Mouse (Mus musculus) left cerebral cortex, postnatal 25 days (tissue): ENCODE measurements around the gene Cntnap5c. TPM values are rescaled to one million over a fixed set of nuclear protein-coding genes. Genes with fewer than 3 reads are reported as not detected.
"Not testable (repeated sequence)": the region's sequence is repeated elsewhere in the genome, so short reads cannot be mapped to it uniquely, and the experiment has no call there.

Experiments used
- DNase-seq, 2 experiments: peaks; one replicate each; pipeline ENCODE4 v3.0.0; 2022; ENCODE audit warnings: low spot score in 2 of 2, mixed read lengths in 1 of 2
- intact Hi-C: fragments of 180-260 bp; cut with DNase I; formaldehyde crosslinking; loops from one replicate; pipeline ENCODE4 v1.15.1; 2025
- total RNA-seq, 2 experiments: library from RNA; stranded (reverse); gene quantifications; 2 replicates each; pipeline ENCODE4 v1.2.3; 2021

Gene Cntnap5c
- 1 to 10 TPM; 7.3 to 8.9 TPM for total RNA-seq

GRCm38 (mm10) chr17:57768622-57769610, at the start of gene Cntnap5c:
TSS of gene Cntnap5c (plus strand) at chr17:57769570.
- intact Hi-C loops, result no loop called here
- DNase-seq, result peak in 1 of 2 experiments; percentile 45

GRCm38 (mm10) chr17:57742119-57742518, 27.3 kb upstream of the Cntnap5c start, which contains the start of gene Gm21834:
TSS of gene Gm21834 (minus strand) at chr17:57742219.
- intact Hi-C loops, result no loop called here

GRCm38 (mm10) chr17:57758033-57758432, 11.3 kb upstream of the Cntnap5c start:
- intact Hi-C loops, result no loop called here

More at GRCm38 (mm10) chr17:57742119-57742518, 27.3 kb upstream of the Cntnap5c start, which contains the start of gene Gm21834:
- no peak for DNase-seq

GRCm38 (mm10) chr17:57767306-57767705, 2.1 kb upstream of the Cntnap5c start:
- DNase-seq, result peak in 1 of 2 experiments; percentile 4
- intact Hi-C loops, result no loop called here

More at GRCm38 (mm10) chr17:57758033-57758432, 11.3 kb upstream of the Cntnap5c start:
- no peak for DNase-seq

GRCm38 (mm10) chr17:57770904-57771303, 1.5 kb downstream of the Cntnap5c start:
- peak; percentile 45 to 73 for DNase-seq
- intact Hi-C loops, result loop anchor here (2.0 to 10.0 kb wide), 4 partner anchors 816 to 1138 kb away; no protein-coding TSS in a partner anchor

- no peak for DNase-seq
- intact Hi-C loops, result no loop called here
These were observed 18.9 kb downstream of the Cntnap5c start for GRCm38 (mm10) chr17:57788161-57788799.

- intact Hi-C loops, result no loop called here
- DNase-seq, result no peak
These were observed 26.0 kb downstream of the Cntnap5c start for GRCm38 (mm10) chr17:57795408-57795807.

- no peak for DNase-seq
- intact Hi-C loops, result no loop called here
These were observed 27.4 kb downstream of the Cntnap5c start for GRCm38 (mm10) chr17:57796668-57797311.

DNA sequence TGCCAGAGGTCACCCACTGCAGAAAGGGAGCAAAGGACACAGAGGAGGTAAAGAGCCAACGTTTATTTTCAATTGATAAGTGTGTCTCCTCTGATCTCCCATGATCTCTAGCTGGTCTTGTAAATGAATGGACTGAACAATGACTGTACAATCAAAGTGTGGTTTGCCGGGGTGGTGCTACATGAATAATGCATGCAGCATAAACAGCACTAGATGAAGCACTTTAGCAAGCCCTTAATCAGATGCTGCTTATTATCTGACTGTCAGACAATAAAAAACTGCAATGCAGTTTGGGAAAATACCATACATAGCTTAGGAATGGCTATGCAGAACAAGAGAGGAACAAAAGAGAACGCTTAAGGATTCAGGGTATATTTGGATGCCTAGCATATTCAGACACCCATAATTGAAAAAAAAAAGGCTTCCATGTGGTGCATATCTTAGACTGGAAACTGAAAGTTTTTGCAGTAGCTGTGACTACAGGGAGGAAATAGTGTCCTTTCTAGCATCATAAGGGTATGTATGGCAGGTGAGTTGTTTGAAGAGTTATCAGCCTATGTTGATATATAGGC, 30.1 kb downstream of the Cntnap5c start:
- intact Hi-C loops, result no loop called here
- peak in 1 of 2 experiments; percentile 8 for DNase-seq

GRCm38 (mm10) chr17:57801180-57801579, 31.8 kb downstream of the Cntnap5c start:
- DNase-seq, result peak; percentile 7 to 65
- intact Hi-C loops, result no loop called here

- intact Hi-C loops, result no loop called here
- no peak for DNase-seq
These were observed 68.0 kb downstream of the Cntnap5c start for GRCm38 (mm10) chr17:57837090-57837971.

DNA sequence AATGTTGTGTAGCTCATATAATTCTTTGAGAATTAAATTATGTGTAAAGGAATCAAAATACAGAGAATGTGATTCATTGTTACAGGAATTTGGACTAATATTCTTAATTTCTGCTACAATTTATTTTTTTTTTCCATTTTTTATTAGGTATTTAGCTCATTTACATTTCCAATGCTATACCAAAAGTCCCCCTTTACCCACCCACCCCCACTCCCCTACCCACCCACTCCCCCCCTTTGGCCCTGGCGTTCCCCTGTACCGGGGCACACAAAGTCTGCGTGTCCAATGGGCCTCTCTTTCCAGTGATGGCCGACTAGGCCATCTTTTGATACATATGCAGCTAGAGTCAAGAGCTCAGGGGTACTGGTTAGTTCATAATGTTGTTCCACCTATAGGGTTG, 86.4 kb downstream of the Cntnap5c start:
- DNase-seq, intact Hi-C loops: not testable (repeated sequence)

DNA sequence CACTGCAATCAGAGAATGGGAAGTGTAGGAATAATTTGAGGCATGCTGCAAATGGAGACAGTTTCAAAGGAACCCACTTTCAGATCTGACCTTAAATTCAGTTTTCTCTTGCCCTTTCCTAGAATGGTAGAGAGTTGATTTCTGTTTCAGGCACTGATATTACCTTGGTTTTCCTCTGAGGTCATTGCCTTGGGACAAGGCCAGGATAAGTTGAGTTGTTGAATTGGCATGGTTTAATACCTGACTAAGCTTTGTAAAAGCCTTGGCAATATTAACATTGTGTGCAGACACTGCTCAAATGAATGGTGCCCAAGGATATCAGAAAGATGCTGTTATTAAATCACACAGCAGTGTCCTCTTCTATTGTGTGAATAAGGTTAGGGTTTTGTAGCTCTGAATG, 96.6 kb downstream of the Cntnap5c start:
- DNase-seq, result no peak
- intact Hi-C loops, result no loop called here

GRCm38 (mm10) chr17:57887742-57888389, 118.5 kb downstream of the Cntnap5c start:
- DNase-seq, result no peak
- intact Hi-C loops, result no loop called here

- intact Hi-C loops, result no loop called here
These were observed 142.5 kb downstream of the Cntnap5c start for GRCm38 (mm10) chr17:57911770-57912293.

DNA sequence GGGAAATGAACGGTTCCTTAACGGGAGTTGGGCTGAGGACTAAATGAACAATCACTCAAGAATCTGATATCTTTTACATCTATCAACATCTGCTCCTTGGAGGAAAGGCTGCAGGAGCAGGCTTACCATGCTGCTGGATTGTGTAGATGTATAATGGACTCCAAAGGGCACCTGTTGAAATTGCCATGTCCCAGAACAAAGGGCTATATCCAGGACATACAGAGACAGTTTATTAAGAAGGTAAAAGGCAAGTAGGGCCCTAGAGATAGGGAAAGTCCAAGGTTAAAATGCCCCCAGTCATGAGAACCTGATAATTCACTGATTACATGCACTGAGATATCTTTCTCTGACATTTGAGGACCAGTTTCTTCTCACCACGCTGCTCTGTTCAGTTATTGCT, 214.9 kb downstream of the Cntnap5c start:
- no peak for DNase-seq
- intact Hi-C loops, result no loop called here

More at GRCm38 (mm10) chr17:57911770-57912293, 142.5 kb downstream of the Cntnap5c start:
- no peak for DNase-seq

DNA sequence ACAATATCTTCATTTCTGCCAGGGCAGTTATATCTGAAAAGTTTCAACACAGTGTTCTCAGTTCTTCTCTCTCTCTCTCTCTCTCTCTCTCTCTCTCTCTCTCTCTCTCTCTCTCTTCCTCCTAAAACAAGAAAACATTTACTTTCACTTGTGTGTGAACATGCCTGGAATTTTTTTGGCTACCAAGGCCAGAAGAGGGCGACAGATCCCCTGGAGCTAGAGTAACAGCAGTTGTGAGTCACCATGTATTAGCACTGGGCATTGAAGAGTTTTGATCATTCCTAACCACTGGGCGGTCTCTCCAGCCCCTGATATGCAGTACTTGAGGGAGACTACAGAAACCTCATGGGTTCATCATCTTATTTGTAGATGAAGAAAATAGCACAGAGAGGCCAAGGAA, 219.1 kb downstream of the Cntnap5c start:
- intact Hi-C loops, result no loop called here
- peak; percentile 6 to 17 for DNase-seq

- no peak for DNase-seq
- intact Hi-C loops, result no loop called here
These were observed 227.1 kb downstream of the Cntnap5c start for GRCm38 (mm10) chr17:57996461-57996860.
